Mouse (Mus musculus): ENCODE results near the gene Tex13c2. TPM values are rescaled to one million over a fixed set of nuclear protein-coding genes. Genes with fewer than 3 reads are reported as not detected.

Tex13c2 gene
- not detected in 2 replicates for polyA plus RNA-seq (2015; fragmentation: Nextera tagmentation; extraction: Ambion mirVana)

DNA sequence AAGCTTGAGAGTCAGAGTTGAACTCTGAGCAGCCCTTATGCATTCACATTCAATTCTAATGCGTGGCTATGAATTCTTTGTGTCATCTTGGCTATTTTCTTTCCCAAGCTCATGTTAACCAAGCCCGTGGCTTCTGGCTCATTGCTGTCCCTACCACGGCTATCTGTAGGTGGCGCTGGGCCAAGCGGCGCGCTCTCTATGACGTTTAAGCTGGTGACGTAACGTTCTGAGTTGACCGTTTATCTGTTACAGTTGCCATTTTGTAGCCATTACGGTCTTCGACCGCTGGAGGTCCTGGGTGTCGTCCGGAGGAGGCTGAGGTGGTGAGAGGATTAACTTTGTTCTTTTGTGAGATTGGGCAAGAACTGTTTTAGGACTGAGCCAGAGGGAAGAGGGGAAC is at the start of gene Tex13c2:
TSS of gene Tex13c2 (plus strand) at position 246 of the 400 bp plus-strand sequence.
- 91% methylated on average over 16 of the region's 16 CpGs for WGBS
- H3K4me3 ChIP-seq: no peak within 1 kb of the TSS
- H3K36me3 ChIP-seq: no peaks in the 10 kb centered on the region
- H3K9me3 ChIP-seq: no peaks in the 10 kb centered on the region
- H3K9ac ChIP-seq: no peak within 1 kb of the TSS
- H3K27me3 ChIP-seq: no peaks in the 10 kb centered on the region
- H3K4me1 ChIP-seq: no peaks in the 10 kb centered on the region
- ATAC-seq (ENCODE audit: insufficient number of reproducible peaks, low FRiP score, low TSS enrichment, low read depth): no peak
- H3K4me2 ChIP-seq: no peak within 1 kb of the TSS
- H3K27ac ChIP-seq: no peak within 1 kb of the TSS

DNA sequence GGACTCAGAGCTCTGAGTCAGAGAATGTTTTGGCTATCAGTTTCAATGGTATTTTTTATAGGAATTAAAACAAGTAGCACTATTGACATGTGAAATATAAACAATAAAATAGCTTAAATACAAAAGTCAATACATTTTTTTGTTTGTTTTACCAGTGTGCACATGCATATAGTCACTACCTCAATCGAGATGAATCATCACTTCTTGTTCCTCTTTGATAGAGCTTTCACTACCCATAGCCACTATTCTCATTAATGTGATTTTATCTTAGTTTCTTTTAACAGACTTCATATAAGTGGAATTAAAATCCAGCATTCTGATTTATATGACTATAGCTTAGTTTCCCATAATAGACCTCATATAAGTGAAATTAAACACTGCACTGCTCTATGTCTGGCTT is 39.2 kb upstream of the Tex13c2 start:
- WGBS: 67% methylated on average over 1 of the region's 1 CpGs
- no peak overlapping the region for H3K9ac ChIP-seq
- H3K9me3 ChIP-seq: no peaks in the 10 kb centered on the region
- H3K27ac ChIP-seq: no peak overlapping the region
- H3K27me3 ChIP-seq: no peaks in the 10 kb centered on the region
- H3K4me1 ChIP-seq: no peaks in the 10 kb centered on the region
- no peak overlapping the region for H3K4me2 ChIP-seq
- H3K4me3 ChIP-seq: no peak overlapping the region
- H3K36me3 ChIP-seq: no peaks in the 10 kb centered on the region
- ATAC-seq (ENCODE audit: insufficient number of reproducible peaks, low FRiP score, low TSS enrichment, low read depth): no peak

DNA sequence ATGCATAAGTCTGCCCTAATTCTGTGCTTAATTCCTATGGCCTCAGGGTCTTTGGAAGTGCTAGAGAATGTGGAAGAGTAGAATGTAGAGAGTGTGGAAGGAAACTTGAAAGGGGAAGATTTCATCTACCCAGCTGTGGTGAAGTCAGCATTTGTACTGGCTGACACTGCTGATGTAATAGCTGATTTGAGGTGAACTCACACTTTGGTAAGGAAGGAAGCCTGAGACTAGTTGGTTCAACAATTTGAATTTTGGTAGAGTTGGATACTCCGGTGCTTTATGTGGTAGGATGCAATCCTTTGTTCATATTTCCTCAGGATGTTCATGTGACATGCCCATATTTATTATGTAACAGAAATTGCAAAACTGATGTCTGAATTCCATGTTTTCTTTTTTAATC is 36.5 kb upstream of the Tex13c2 start:
- Histone ChIP-seq H3K27me3 (no peaks in the 10 kb centered on the region), H3K9me3 (no peaks in the 10 kb centered on the region), H3K4me1 (no peaks in the 10 kb centered on the region), H3K36me3 (no peaks in the 10 kb centered on the region), H3K9ac (no peak overlapping the region), H3K4me3 (no peak overlapping the region), H3K27ac (no peak overlapping the region), H3K4me2 (no peak overlapping the region)
- ATAC-seq (ENCODE audit: insufficient number of reproducible peaks, low FRiP score, low TSS enrichment, low read depth): no peak
- 80% methylated on average over 1 of the region's 1 CpGs for WGBS

DNA sequence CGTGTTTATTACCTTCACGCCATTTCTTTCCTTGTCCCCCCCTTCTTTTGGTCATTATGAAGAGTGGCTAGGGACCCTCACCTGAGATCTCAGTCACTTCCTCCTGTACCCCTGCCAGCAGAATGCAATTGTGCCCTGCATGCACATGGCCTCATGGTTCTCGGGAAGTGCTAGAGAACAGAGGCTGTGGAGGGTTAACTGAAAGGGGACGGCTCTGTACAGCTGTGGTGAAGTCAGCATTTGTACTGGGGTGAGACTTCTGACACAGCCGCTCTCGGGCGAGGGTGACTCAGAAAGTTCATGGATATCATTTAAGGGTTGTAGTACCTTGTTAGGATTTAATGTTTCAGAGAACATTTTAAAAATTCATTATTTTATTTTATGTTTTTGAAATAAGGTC is 35.0 kb upstream of the Tex13c2 start:
- Histone ChIP-seq H3K4me3 (no peak overlapping the region), H3K27ac (no peak overlapping the region), H3K4me1 (no peaks in the 10 kb centered on the region), H3K36me3 (no peaks in the 10 kb centered on the region), H3K9me3 (no peaks in the 10 kb centered on the region), H3K27me3 (no peaks in the 10 kb centered on the region), H3K9ac (no peak overlapping the region), H3K4me2 (no peak overlapping the region)
- 64% methylated on average over 7 of the region's 7 CpGs for WGBS
- no peak for ATAC-seq (ENCODE audit: insufficient number of reproducible peaks, low FRiP score, low TSS enrichment, low read depth)

DNA sequence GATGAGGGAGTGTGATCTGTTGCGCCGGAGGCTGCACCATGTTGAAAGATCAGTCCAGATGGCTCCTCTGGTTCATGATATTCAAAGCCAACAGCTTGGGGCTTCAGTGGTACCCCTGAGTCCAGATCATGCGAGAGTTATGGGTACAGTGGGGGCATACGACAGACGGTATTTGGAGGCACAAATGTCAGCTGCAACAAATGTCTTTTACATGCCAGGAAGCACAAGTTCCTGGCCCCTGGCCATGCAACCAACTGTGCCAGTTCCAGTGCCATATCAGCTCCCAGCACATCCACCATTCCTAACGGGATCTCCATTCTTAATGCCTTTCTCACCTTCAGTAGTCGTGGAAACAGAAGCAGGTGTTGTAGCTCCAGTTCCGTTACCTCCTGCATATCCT is 845 bp downstream of the Tex13c2 start:
- Histone ChIP-seq H3K9me3 (no peaks in the 10 kb centered on the region), H3K4me1 (no peaks in the 10 kb centered on the region), H3K27ac (no peak overlapping the region), H3K4me3 (no peak overlapping the region), H3K4me2 (no peak overlapping the region), H3K36me3 (no peaks in the 10 kb centered on the region), H3K27me3 (no peaks in the 10 kb centered on the region), H3K9ac (no peak overlapping the region)
- no peak for ATAC-seq (ENCODE audit: insufficient number of reproducible peaks, low FRiP score, low TSS enrichment, low read depth)
- WGBS: 92% methylated on average over 8 of the region's 8 CpGs

DNA sequence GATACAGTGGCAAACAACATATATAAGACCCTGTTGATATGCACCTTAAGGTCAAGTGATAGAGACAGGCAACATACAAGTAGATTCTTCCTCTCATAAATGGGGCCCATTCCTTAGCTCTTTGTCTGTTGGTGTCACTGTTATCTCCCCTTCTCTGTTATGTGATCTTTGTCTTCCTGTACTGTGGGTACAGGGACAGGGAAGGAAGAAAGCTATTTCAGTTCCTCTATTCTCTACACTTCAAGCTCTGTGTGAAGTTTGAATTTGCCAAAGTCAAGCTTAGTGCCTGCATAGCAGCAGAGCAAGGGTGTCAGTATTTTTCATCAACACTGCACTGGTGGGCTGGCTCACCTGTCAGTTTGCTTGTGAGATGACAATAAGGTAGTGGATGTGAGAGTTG is 11.0 kb downstream of the Tex13c2 start:
- H3K36me3 ChIP-seq: no peaks in the 10 kb centered on the region
- ATAC-seq (ENCODE audit: insufficient number of reproducible peaks, low FRiP score, low TSS enrichment, low read depth): no peak
- no peak overlapping the region for H3K4me3 ChIP-seq
- no peak overlapping the region for H3K4me2 ChIP-seq
- H3K4me1 ChIP-seq: no peaks in the 10 kb centered on the region
- no peaks in the 10 kb centered on the region for H3K27me3 ChIP-seq
- H3K9me3 ChIP-seq: no peaks in the 10 kb centered on the region
- H3K9ac ChIP-seq: no peak overlapping the region
- H3K27ac ChIP-seq: no peak overlapping the region

DNA sequence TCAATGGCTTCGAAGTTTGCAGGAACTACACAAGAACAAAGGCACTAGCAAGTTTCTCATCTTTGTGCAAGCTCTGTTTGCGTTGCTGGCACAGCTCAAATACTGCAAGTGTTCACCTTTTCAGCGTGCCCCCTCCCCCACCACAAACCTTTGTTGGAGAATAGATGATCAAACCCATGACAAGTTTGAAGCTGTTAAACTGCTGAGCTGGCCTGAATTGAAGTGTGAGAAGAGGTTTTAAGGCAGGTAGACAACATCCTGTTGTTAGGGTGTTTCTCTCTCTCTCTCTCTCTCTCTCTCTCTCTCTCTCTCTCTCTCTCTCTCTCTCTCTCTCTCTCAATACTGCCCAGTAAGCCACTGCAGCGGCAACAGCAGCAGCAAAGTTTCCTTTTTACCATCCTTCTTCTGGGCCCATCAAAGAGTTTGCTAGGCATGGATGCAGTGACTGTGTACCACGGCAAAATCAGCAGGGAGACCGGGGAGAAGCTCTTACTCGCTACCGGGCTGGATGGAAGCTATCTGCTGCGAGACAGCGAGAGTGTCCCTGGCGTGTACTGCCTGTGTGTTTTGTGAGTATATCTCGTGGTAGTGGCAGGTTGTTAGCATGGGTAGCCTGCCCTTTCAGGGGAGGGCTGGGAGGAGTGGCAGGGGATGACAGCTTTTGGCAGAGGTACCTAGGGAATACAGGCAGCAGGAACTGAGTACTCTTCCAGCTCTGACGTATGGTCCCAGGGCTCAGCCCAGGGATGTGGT is 13.0 kb downstream of the Tex13c2 start, which contains the start of gene Sh2d1a:
TSS of gene Sh2d1a (plus strand) at position 163 of the 753 bp plus-strand sequence.
- Histone ChIP-seq H3K36me3 (no peaks in the 10 kb centered on the region), H3K27me3 (no peaks in the 10 kb centered on the region), H3K4me2 (no peak within 1 kb of the TSS), H3K9me3 (no peaks in the 10 kb centered on the region), H3K9ac (no peak within 1 kb of the TSS), H3K4me1 (no peaks in the 10 kb centered on the region), H3K27ac (no peak within 1 kb of the TSS), H3K4me3 (no peak within 1 kb of the TSS)
- WGBS: 79% methylated on average over 13 of the region's 13 CpGs
- no peak for ATAC-seq (ENCODE audit: insufficient number of reproducible peaks, low FRiP score, low TSS enrichment, low read depth)

DNA sequence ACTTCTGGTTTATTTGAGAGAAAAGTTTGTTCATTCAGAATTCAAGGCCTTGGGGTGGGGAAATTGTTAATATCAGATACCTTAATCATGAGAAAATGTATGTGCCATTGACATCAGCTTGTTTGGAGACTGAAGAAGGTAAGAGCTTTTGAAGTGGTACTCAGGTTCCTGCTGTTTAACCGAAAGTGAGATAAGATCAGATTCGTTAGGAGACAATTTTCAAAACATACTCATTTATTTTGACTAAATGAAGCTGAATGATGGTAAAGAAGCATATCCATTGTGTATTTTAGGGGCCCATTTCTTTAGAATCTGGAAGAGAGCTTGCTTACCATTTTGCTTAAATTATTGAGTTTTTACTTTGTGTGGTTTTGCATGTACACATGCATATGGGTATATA is 21.6 kb downstream of the Tex13c2 start:
- H3K9ac ChIP-seq: no peak overlapping the region
- no peaks in the 10 kb centered on the region for H3K36me3 ChIP-seq
- no peaks in the 10 kb centered on the region for H3K4me1 ChIP-seq
- 81% methylated on average over 2 of the region's 2 CpGs for WGBS
- H3K4me2 ChIP-seq: no peak overlapping the region
- H3K27me3 ChIP-seq: no peaks in the 10 kb centered on the region
- no peak for ATAC-seq (ENCODE audit: insufficient number of reproducible peaks, low FRiP score, low TSS enrichment, low read depth)
- H3K4me3 ChIP-seq: no peak overlapping the region
- H3K9me3 ChIP-seq: no peaks in the 10 kb centered on the region
- H3K27ac ChIP-seq: no peak overlapping the region

DNA sequence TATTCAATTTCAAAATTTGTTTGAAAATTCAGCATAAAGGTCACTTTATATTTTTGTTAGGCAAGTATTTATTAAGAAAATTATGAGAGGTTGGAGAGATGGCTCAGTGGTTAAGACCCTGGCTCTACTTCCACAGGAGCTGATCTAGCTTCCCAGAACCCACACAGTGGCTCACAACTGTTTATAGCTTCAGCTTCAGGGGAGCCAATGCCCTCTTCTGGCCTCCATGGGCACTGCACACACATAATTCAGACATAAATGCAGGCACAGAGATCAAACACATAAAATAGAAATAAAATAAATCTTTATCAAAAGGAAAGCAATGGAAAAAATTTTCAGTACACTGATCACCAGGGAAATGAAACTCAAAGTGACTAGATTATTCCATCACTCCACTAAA is 23.1 kb downstream of the Tex13c2 start:
- Histone ChIP-seq H3K27ac (no peak overlapping the region), H3K27me3 (no peaks in the 10 kb centered on the region), H3K36me3 (no peaks in the 10 kb centered on the region), H3K9me3 (no peaks in the 10 kb centered on the region), H3K4me3 (no peak overlapping the region), H3K9ac (no peak overlapping the region), H3K4me1 (no peaks in the 10 kb centered on the region), H3K4me2 (no peak overlapping the region)
- no peak for ATAC-seq (ENCODE audit: insufficient number of reproducible peaks, low FRiP score, low TSS enrichment, low read depth)

DNA sequence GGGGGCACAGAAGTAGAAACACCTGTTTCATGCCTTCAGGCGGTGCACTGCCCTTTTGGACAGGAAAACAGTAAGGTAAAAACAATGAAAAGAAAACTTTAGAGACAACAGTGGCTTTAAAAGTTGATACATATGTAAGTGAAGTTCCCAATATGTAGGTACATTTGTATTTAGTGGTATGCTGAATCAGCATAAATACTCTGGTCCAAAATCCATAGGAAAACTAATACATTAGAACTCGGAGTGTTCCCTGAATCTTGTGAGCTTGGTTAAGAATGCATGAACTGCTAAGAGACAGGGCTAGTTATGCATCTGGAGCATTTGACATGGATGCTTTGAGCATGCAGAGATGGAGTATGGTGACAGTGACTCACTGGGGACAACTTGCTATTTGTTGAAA is 33.4 kb downstream of the Tex13c2 start:
- ATAC-seq (ENCODE audit: insufficient number of reproducible peaks, low FRiP score, low TSS enrichment, low read depth): no peak

DNA sequence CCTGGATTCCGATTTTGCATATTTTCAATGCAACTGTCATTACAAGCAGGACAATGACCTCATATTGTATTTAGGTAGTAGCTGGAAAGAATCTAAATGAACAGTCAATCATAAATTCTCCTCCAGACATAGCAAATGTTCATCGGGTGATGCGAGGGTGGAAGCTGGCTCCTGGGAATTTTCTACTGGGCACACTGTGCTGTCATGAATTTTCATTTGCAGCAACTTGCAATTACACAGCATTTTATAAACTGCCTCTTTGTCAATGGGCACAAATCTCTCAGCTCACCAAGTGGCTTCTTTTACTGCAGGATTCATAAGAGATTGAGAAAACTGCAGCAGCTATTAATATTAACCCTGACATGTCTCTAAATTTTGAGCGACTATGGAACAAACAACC is 41.2 kb downstream of the Tex13c2 start:
- 81% methylated on average over 4 of the region's 4 CpGs for WGBS
- Histone ChIP-seq H3K4me3 (no peak overlapping the region), H3K4me1 (no peaks in the 10 kb centered on the region), H3K27ac (no peak overlapping the region), H3K9me3 (no peaks in the 10 kb centered on the region), H3K36me3 (no peaks in the 10 kb centered on the region), H3K4me2 (no peak overlapping the region), H3K9ac (no peak overlapping the region), H3K27me3 (no peaks in the 10 kb centered on the region)
- ATAC-seq (ENCODE audit: insufficient number of reproducible peaks, low FRiP score, low TSS enrichment, low read depth): no peak

More for the DNA sequence above, 33.4 kb downstream of the Tex13c2 start:
- 64% methylated on average over 2 of the region's 2 CpGs for WGBS
- H3K36me3 ChIP-seq: no peaks in the 10 kb centered on the region
- H3K4me3 ChIP-seq: no peak overlapping the region
- H3K27ac ChIP-seq: no peak overlapping the region
- H3K9ac ChIP-seq: no peak overlapping the region
- no peaks in the 10 kb centered on the region for H3K9me3 ChIP-seq
- H3K4me2 ChIP-seq: no peak overlapping the region
- no peaks in the 10 kb centered on the region for H3K4me1 ChIP-seq
- H3K27me3 ChIP-seq: no peaks in the 10 kb centered on the region

DNA sequence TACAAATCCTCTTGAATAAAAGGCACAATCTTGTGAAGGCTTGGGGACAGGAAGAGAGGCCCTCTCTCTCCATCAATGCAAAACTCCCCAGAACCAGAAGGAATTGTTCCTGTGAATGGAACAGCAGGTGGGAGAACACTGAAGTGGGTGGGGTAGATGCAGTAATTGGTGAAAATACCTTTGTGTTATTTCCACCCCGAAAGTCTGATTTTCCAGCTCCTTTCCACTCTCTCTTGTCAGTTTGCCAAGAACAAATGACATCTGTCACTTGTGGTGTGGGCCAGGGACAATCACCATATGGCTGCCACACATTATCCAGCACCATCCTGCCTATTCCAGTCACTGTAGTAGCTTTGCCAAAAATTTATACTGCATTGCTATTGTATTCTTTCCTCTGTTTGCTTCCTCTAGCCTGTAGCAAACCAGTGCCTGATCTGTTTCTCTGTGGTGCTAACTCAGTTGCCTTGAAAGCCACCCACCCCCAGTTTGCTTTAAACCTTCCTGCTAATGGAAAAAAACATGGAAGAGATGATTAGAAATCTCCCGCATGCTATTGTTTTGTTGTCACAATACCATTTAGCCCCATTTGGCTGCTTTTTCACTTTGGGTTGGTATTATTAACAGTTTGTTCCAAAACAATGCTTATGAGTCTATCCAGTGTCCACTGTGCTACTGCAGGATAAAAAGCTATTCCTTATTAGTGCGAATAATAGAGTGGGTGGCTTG is 50.7 kb downstream of the Tex13c2 start:
- Histone ChIP-seq H3K4me3 (peak overlapping the region; percentile 18; the same call in 1 of the 2 replicates), H3K9ac (no peak overlapping the region), H3K4me2 (0 out of 2 replicates have a peak overlapping the region, but pooled peaks have one; percentile 22), H3K9me3 (no peaks in the 10 kb centered on the region), H3K36me3 (no peaks in the 10 kb centered on the region), H3K4me1 (no peaks in the 10 kb centered on the region), H3K27me3 (no peaks in the 10 kb centered on the region), H3K27ac (no peak overlapping the region)
- 35% methylated on average over 3 of the region's 3 CpGs for WGBS
- ATAC-seq (ENCODE audit: insufficient number of reproducible peaks, low FRiP score, low TSS enrichment, low read depth): no peak
